In genomic region chr16:17131191-17132088, GRCm38 (mm10) we compare ENCODE assay signal across 8 mouse cellular contexts. TPM values are rescaled to one million over a fixed set of nuclear protein-coding genes. Genes with fewer than 3 reads are reported as not detected.
DNase-seq lines count a peak whose midpoint lies in the region; ATAC-seq and TF ChIP-seq lines count a peak whose summit lies in the region.

No protein-coding gene starts in this region.

- peak overlapping the region; percentile 84 for H3K9ac ChIP-seq in liver, embryonic 13.5 days

- peak overlapping the region; percentile 94 for H3K4me2 ChIP-seq in liver, embryonic 13.5 days

- no peak for DNase-seq in frontal cortex, adult 2 months (ENCODE audit: extremely low spot score in 1 of 2, low spot score in 1 of 2)
- peak; percentile 39 to 44 for DNase-seq in B cell, adult 2 months
- DNase-seq in cerebellum, adult 9-11 months: peak; percentile 53
- peak; percentile 29 for DNase-seq in liver, embryonic 13.5 days
- no peak for DNase-seq in adrenal gland, postnatal 4 days (ENCODE audit: low spot score in 2 of 2)

- TF ChIP-seq POLR2A in olfactory bulb, adult 2 months (IDR thresholded peaks at IDR 0.05; ENCODE audit: insufficient read depth, low read depth, low read length): no peak

- peaks cover 25% of the 10 kb centered on the region for H3K4me1 ChIP-seq in liver, embryonic 13.5 days (replicated peaks)
- peaks cover 8% of the 10 kb centered on the region for H3K4me1 ChIP-seq in olfactory bulb, adult 2 months (ENCODE audit: control insufficient read depth, insufficient read depth, low read length)

- peak overlapping the region; percentile 75 for H3K27ac ChIP-seq in liver, embryonic 13.5 days
- H3K27ac ChIP-seq in olfactory bulb, adult 2 months (ENCODE audit: insufficient read depth, low read depth, low read length): no peak overlapping the region

- H3K4me3 ChIP-seq in liver, embryonic 13.5 days (replicated peaks): peak overlapping the region; percentile 86
- H3K4me3 ChIP-seq in olfactory bulb, adult 2 months (ENCODE audit: insufficient read depth, low read depth, low read length): peak overlapping the region; percentile 61

- no peaks in the 10 kb centered on the region for H3K9me3 ChIP-seq in liver, embryonic 13.5 days (replicated peaks)

- TF ChIP-seq CTCF in olfactory bulb, adult 2 months (IDR thresholded peaks at IDR 0.05; ENCODE audit: insufficient read depth, low read depth, low read length): no peak

- peak; percentile 25; the same call in 1 of the 2 replicates for ATAC-seq in frontal cortex, adult (ENCODE audit: low TSS enrichment)
- peak; percentile 30 to 44; a peak in 3 of 4 replicates for ATAC-seq in hematopoietic stem cell, adult 5-6 weeks (replicated peaks in 1 of 2; ENCODE audit: insufficient read depth in 1 of 2, low FRiP score in 2 of 2, low TSS enrichment in 1 of 2, low read depth in 1 of 2, poor library complexity in 2 of 2, severe bottlenecking in 2 of 2)
- ATAC-seq in liver, embryonic 13.5 days (ENCODE audit: low read depth): no peak

- H3K36me3 ChIP-seq in liver, embryonic 13.5 days: no peaks in the 10 kb centered on the region

- H3K27me3 ChIP-seq in liver, embryonic 13.5 days: 0 out of 2 replicates have a peak, but pooled peaks cover 4% of the 10 kb centered on the region

- WGBS in liver, embryonic 13.5 days (ENCODE audit: insufficient replicate concordance): 2% methylated on average over 43 of the region's 43 CpGs
- 4% methylated on average over 43 of the region's 43 CpGs for WGBS in olfactory bulb, adult 2 months

RNA-seq across cellular contexts. Expression of gene Sdf2l1, which starts 0.7 kb away (rescaled TPM):
- polyA plus RNA-seq in frontal cortex, adult 2 months (2012; rRNA removed): 17.8 and 22.2 TPM in 2 replicates
- 24.2 and 26.2 TPM in 2 replicates for total RNA-seq in hematopoietic stem cell, adult 5-6 weeks (2017)
- polyA plus RNA-seq in liver, embryonic 13.5 days (2015; fragmentation: Nextera tagmentation; extraction: Ambion mirVana): 75.6 and 77.1 TPM in 2 replicates
- polyA plus RNA-seq in olfactory bulb, adult 2 months (2012; ENCODE audit: insufficient read depth, insufficient read length, low replicate concordance, missing spikeins): not detected in 2 replicates
- 10 to 100 TPM; 20.4 to 27.5 TPM for total RNA-seq in adrenal gland, postnatal 4 days (2021)

RNA-seq across cellular contexts. Expression of gene 2610318N02Rik, which starts 6.5 kb away (rescaled TPM):
- 4.8 and 5.2 TPM in 2 replicates for polyA plus RNA-seq in frontal cortex, adult 2 months (2012; rRNA removed)
- 5.0 and 9.0 TPM in 2 replicates for total RNA-seq in hematopoietic stem cell, adult 5-6 weeks (2017)
- 28.3 and 28.9 TPM in 2 replicates for polyA plus RNA-seq in liver, embryonic 13.5 days (2015; fragmentation: Nextera tagmentation; extraction: Ambion mirVana)
- not detected in 2 replicates for polyA plus RNA-seq in olfactory bulb, adult 2 months (2012; ENCODE audit: insufficient read depth, insufficient read length, low replicate concordance, missing spikeins)
- total RNA-seq in adrenal gland, postnatal 4 days (2021): 10 to 100 TPM in 1 of 2 experiments, 1 to 10 TPM in 1; 8.4 to 13.1 TPM

RNA-seq across cellular contexts. Expression of gene Ydjc, which starts 13.0 kb away (rescaled TPM):
- polyA plus RNA-seq in frontal cortex, adult 2 months (2012; rRNA removed): 29.4 and 29.9 TPM in 2 replicates
- total RNA-seq in hematopoietic stem cell, adult 5-6 weeks (2017): 16.1 and 16.8 TPM in 2 replicates
- 15.7 and 15.8 TPM in 2 replicates for polyA plus RNA-seq in liver, embryonic 13.5 days (2015; fragmentation: Nextera tagmentation; extraction: Ambion mirVana)
- not detected in 2 replicates for polyA plus RNA-seq in olfactory bulb, adult 2 months (2012; ENCODE audit: insufficient read depth, insufficient read length, low replicate concordance, missing spikeins)
- total RNA-seq in adrenal gland, postnatal 4 days (2021): 10 to 100 TPM in 1 of 2 experiments, 1 to 10 TPM in 1; 9.3 to 12.9 TPM

RNA-seq across cellular contexts. Expression of gene Ccdc116, which starts 15.6 kb away (rescaled TPM):
- polyA plus RNA-seq in frontal cortex, adult 2 months (2012; rRNA removed): 5.0 and 5.1 TPM in 2 replicates
- 0.35 and 4.3 TPM in 2 replicates for total RNA-seq in hematopoietic stem cell, adult 5-6 weeks (2017)
- 0.62 and 0.81 TPM in 2 replicates for polyA plus RNA-seq in liver, embryonic 13.5 days (2015; fragmentation: Nextera tagmentation; extraction: Ambion mirVana)
- not detected in 2 replicates for polyA plus RNA-seq in olfactory bulb, adult 2 months (2012; ENCODE audit: insufficient read depth, insufficient read length, low replicate concordance, missing spikeins)
- 1 to 10 TPM in 1 of 2 experiments, under 1 TPM in 1; 0.73 to 1.1 TPM for total RNA-seq in adrenal gland, postnatal 4 days (2021)

RNA-seq across cellular contexts. Expression of gene Ppil2, which starts 20.4 kb away (rescaled TPM):
- polyA plus RNA-seq in frontal cortex, adult 2 months (2012; rRNA removed): 99.6 and 110 TPM in 2 replicates
- total RNA-seq in hematopoietic stem cell, adult 5-6 weeks (2017): 85.2 and 117 TPM in 2 replicates
- polyA plus RNA-seq in liver, embryonic 13.5 days (2015; fragmentation: Nextera tagmentation; extraction: Ambion mirVana): 57.4 and 64.3 TPM in 2 replicates
- polyA plus RNA-seq in olfactory bulb, adult 2 months (2012; ENCODE audit: insufficient read depth, insufficient read length, low replicate concordance, missing spikeins): not detected in 2 replicates
- total RNA-seq in adrenal gland, postnatal 4 days (2021): 100 to 1,000 TPM; 112 to 118 TPM

Comparison
In these comparisons a context has a peak if more than half of its experiments do, and no peak if none do; other contexts are left out.
1. DNase-seq: peak in B cell, adult 2 months (2 of 2), cerebellum, adult 9-11 months (single experiment) and liver, embryonic 13.5 days (single experiment); none in frontal cortex, adult 2 months (0 of 2) and adrenal gland, postnatal 4 days (0 of 2).
2. RNA of gene Sdf2l1, which starts 0.7 kb away (polyA plus RNA-seq): 75.6 to 77.1 TPM in liver, embryonic 13.5 days and 17.8 to 22.2 TPM in frontal cortex, adult 2 months; not detected in olfactory bulb, adult 2 months; every median in the first group is over 10 times any median in the second.
3. RNA of gene Ydjc, which starts 13.0 kb away (polyA plus RNA-seq): 29.4 to 29.9 TPM in frontal cortex, adult 2 months and 15.7 to 15.8 TPM in liver, embryonic 13.5 days; not detected in olfactory bulb, adult 2 months; every median in the first group is over 10 times any median in the second.